Mouse (Mus musculus): ENCODE results near the gene Txndc11. TPM values are rescaled to one million over a fixed set of nuclear protein-coding genes. Genes with fewer than 3 reads are reported as not detected.

Gene Txndc11
- polyA plus RNA-seq (2012; rRNA removed; ENCODE audit: low replicate concordance), result 36.6 and 38.6 TPM in 2 replicates

DNA sequence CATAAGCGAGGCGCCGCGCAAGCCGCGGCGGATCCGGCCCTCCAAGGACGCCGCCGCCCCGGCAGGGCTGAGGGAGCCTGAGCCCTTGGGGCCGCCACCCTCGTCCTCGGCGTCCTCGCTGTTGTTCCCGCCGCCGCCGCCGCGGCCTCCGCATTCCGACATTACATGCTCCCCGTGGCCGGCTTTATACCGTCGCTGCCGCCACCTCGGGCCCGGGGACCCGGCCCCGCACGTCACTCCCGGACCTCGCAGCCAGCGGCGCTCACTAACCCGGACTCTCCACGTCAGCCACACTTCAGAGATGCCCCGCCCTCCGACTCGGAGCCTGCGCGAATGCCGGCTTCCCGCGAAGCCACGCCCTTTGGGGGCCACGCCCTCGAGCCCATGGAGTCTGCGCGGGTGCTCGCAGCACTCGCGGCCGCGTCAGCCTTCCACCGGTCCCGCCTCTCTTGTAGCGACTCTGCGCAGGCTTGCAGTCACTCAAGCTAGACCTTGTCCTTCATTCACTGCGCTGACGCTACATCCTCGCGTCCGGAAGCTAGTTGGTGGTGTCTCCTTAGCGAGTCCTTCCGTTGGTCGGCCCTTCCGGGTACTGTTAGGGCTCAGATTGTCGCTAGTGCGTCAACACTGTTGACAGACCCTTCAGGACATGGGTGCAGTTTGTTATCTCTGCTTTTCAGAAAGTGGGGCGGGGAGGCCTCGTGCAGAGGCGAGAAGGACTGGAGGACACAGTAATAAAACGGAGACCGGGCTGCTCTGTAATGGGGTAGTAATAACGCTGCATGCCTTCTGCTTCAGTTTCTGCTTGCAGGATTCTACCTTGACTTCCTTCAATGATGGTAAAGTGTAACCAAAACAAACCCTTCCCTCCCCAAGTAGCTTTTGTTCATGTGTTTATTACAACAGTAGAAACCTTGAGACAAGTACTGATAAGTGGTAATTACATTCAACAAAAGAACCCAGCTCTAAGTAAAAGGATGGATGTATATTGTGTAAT is at the start of gene Txndc11:
Txndc11 (minus strand) TSS at position 303 of the 997 bp plus-strand sequence.

DNA sequence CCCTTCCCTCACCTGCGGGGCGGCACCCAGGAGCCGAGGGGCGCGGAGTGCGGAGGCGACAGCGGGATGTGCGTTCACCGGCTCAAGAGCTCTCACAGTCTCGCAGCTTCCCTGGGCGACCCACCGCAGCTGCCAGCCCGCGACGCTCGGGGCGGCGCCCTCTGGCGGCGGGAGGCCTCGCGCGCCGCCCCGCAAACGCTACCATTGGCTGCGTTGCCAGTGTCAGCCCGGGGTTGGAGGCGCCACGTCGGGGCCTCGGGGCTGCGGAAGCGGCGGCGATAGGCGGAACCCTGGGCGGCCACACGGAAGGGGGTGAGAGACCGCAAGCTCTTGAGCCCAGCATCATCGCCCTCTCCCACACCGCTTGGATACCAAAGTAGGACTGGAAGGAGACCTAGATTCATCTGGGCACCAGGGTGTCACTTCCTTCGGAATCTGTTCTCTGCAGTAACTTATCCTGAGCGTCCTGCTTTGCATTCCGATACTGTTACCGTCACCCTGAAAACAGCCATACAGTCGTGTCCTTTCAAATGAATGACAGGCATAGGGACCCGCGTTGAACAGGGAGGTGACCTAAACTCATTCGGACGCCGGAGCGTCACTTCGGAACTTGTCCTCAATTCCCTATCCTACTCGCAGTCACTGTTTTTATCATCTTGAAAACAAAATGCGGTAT is 41.9 kb upstream of the Txndc11 start, which contains the start of gene Zc3h7a:
Zc3h7a (minus strand) TSS at position 186 of the 676 bp plus-strand sequence.

GRCm38 (mm10) chr16:11066029-11066832 is 68.2 kb downstream of the Txndc11 start, which contains the start of gene Litaf:
Gene Litaf (minus strand): TSS chr16:11066157.

GRCm38 (mm10) chr16:11060645-11061044 is 73.8 kb downstream of the Txndc11 start, which contains the start of gene Snn:
Gene Snn (plus strand): TSS chr16:11060945.

Other genes starting within 250 kb of the Txndc11 start
- 2.0 and 4.2 TPM in 2 replicates for gene Snn, start 73.7 kb downstream of the Txndc11 start, polyA plus RNA-seq (2012; rRNA removed; ENCODE audit: low replicate concordance)
- 202 and 416 TPM in 2 replicates for gene Litaf, start 68.5 kb downstream of the Txndc11 start, polyA plus RNA-seq (2012; rRNA removed; ENCODE audit: low replicate concordance)
- 11.7 and 14.0 TPM in 2 replicates for gene Zc3h7a, start 41.7 kb upstream of the Txndc11 start, polyA plus RNA-seq (2012; rRNA removed; ENCODE audit: low replicate concordance)
- gene Rsl1d1, start 68.7 kb upstream of the Txndc11 start, polyA plus RNA-seq (2012; rRNA removed; ENCODE audit: low replicate concordance), result 0.68 and 0.91 TPM in 2 replicates
- gene Gspt1, start 119.7 kb upstream of the Txndc11 start, polyA plus RNA-seq (2012; rRNA removed; ENCODE audit: low replicate concordance), result 30.1 and 31.0 TPM in 2 replicates
- gene Tnfrsf17, start 179.2 kb upstream of the Txndc11 start, polyA plus RNA-seq (2012; rRNA removed; ENCODE audit: low replicate concordance), result 6.7 and 10.3 TPM in 2 replicates
- 3.1 and 5.8 TPM in 2 replicates for gene Snx29, start 188.3 kb upstream of the Txndc11 start, polyA plus RNA-seq (2012; rRNA removed; ENCODE audit: low replicate concordance)